Mouse (Mus musculus): ENCODE measurements around the gene Rasa3. TPM values are rescaled to one million over a fixed set of nuclear protein-coding genes. Genes with fewer than 3 reads are reported as not detected.

The Rasa3 gene
- polyA plus RNA-seq, 1 experiment: 67.0 TPM

DNA sequence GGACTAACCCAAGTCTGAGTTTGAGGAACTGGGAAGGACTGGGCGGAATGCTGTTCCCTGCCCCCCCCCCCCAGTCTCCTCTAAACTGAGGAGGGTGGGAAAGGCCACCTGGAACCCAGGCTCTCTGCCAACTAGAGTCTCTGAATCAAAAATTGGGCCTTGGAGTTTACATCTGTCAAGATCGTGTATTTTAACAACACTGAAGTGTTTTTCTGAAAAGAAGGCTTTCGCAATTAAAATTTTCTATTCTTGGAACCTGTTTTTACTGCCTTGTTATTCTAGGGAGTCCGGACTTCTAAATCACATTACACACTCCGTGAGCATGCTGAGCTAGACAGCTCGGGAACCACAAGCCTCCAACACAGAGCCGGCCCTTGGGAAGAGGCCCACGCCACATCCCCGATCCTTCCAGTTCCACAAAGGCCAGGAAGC lies 36.9 kb downstream of the Rasa3 start:
- no peaks in the 10 kb centered on the region for H3K27me3 ChIP-seq (ENCODE audit: control insufficient read depth, insufficient read depth, insufficient read length)
- no peak overlapping the region for H3ac ChIP-seq (ENCODE audit: control insufficient read depth, insufficient read length, low read depth)
- H3K79me3 ChIP-seq (ENCODE audit: low read depth): peaks cover 65% of the 10 kb centered on the region
- TF ChIP-seq USF1 (IDR thresholded peaks at IDR 0.05; ENCODE audit: low read depth): no peak
- no peak for TF ChIP-seq MYOG (IDR thresholded peaks at IDR 0.05; ENCODE audit: control insufficient read depth, extremely low read depth, insufficient read length)
- TF ChIP-seq FOSL1 (IDR thresholded peaks at IDR 0.05; ENCODE audit: insufficient read depth, low read length, poor library complexity, severe bottlenecking): no peak
- TF ChIP-seq CEBPB (IDR thresholded peaks at IDR 0.05; ENCODE audit: low read depth): no peak
- TF ChIP-seq MYOD1 (IDR thresholded peaks at IDR 0.05; ENCODE audit: control insufficient read depth, insufficient read length, low read depth): no peak
- no peak for TF ChIP-seq MAX (IDR thresholded peaks at IDR 0.05)
- TF ChIP-seq CTCF (IDR thresholded peaks at IDR 0.05; ENCODE audit: control insufficient read depth, insufficient read depth, insufficient read length): no peak
- peaks cover 88% of the 10 kb centered on the region for H3K79me2 ChIP-seq (ENCODE audit: control insufficient read depth, insufficient read depth)
- H3K4me3 ChIP-seq (ENCODE audit: insufficient read depth, poor library complexity, severe bottlenecking): no peak overlapping the region
- H3K36me3 ChIP-seq (ENCODE audit: control insufficient read depth, insufficient read depth): peaks cover 27% of the 10 kb centered on the region

DNA sequence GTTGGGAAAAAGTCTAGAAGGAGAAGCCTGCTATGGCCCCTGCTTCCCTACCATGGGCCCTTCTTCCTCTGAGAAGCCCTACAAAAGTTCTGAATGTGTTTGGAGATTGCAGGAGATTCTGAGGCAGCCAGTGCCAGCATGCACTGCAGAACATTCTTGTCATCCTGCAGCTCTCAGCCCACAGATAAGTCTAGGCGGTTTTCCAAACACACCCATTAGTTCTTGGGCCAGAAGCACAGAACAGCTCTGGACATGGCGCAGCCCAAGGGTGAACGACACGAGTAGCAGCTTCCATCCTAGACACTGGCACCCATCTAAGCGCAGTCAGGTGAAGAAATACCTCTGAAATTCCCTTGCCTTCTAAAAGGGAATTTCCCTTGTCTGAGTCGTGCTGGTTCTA lies 44.3 kb downstream of the Rasa3 start:
- H3K79me2 ChIP-seq (ENCODE audit: control insufficient read depth, insufficient read depth): peaks cover 86% of the 10 kb centered on the region
- H3K79me3 ChIP-seq (ENCODE audit: low read depth): peaks cover 47% of the 10 kb centered on the region
- TF ChIP-seq CEBPB (IDR thresholded peaks at IDR 0.05; ENCODE audit: low read depth): no peak
- no peak for TF ChIP-seq MYOG (IDR thresholded peaks at IDR 0.05; ENCODE audit: control insufficient read depth, extremely low read depth, insufficient read length)
- no peak for TF ChIP-seq FOSL1 (IDR thresholded peaks at IDR 0.05; ENCODE audit: insufficient read depth, low read length, poor library complexity, severe bottlenecking)
- no peak for TF ChIP-seq USF1 (IDR thresholded peaks at IDR 0.05; ENCODE audit: low read depth)
- H3K4me3 ChIP-seq (ENCODE audit: insufficient read depth, poor library complexity, severe bottlenecking): no peak overlapping the region
- H3ac ChIP-seq (ENCODE audit: control insufficient read depth, insufficient read length, low read depth): no peak overlapping the region
- peaks cover 68% of the 10 kb centered on the region for H3K36me3 ChIP-seq (ENCODE audit: control insufficient read depth, insufficient read depth)
- H3K27me3 ChIP-seq (ENCODE audit: control insufficient read depth, insufficient read depth, insufficient read length): no peaks in the 10 kb centered on the region

GRCm38 (mm10) chr8:13632309-13632708 lies 45.1 kb downstream of the Rasa3 start:
- no peak overlapping the region for H3ac ChIP-seq (ENCODE audit: control insufficient read depth, insufficient read length, low read depth)
- H3K4me3 ChIP-seq (ENCODE audit: insufficient read depth, poor library complexity, severe bottlenecking): no peak overlapping the region
- TF ChIP-seq MAX (IDR thresholded peaks at IDR 0.05) (no peak), FOSL1 (IDR thresholded peaks at IDR 0.05; ENCODE audit: insufficient read depth, low read length, poor library complexity, severe bottlenecking) (no peak), USF1 (IDR thresholded peaks at IDR 0.05; ENCODE audit: low read depth) (no peak), CEBPB (IDR thresholded peaks at IDR 0.05; ENCODE audit: low read depth) (no peak), MYOD1 (IDR thresholded peaks at IDR 0.05; ENCODE audit: control insufficient read depth, insufficient read length, low read depth) (no peak), MYOG (IDR thresholded peaks at IDR 0.05; ENCODE audit: control insufficient read depth, extremely low read depth, insufficient read length) (no peak), CTCF (IDR thresholded peaks at IDR 0.05; ENCODE audit: control insufficient read depth, insufficient read depth, insufficient read length) (no peak)
- peaks cover 75% of the 10 kb centered on the region for H3K36me3 ChIP-seq (ENCODE audit: control insufficient read depth, insufficient read depth)
- peaks cover 51% of the 10 kb centered on the region for H3K79me3 ChIP-seq (ENCODE audit: low read depth)
- H3K27me3 ChIP-seq (ENCODE audit: control insufficient read depth, insufficient read depth, insufficient read length): no peaks in the 10 kb centered on the region
- H3K79me2 ChIP-seq (ENCODE audit: control insufficient read depth, insufficient read depth): peaks cover 92% of the 10 kb centered on the region

DNA sequence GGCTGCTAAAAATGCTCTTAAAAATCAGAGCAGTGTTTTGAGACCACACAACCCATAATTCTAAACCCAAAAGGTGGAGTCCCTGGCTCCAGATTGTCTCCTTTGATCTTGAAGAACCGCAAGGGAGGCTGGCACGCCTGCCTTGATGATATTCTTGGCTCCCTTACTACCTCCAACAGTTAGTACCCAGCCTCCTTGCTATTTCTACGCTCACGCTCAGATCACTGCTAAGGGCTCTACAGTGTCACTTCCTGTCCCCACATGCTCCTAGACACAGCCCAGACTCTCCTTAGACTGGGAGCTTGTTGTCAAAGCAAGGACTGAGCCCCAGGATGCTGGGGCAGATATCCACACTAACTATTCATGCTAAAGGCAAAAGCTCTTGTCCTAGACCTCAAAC lies 46.6 kb downstream of the Rasa3 start:
- no peak overlapping the region for H3K4me3 ChIP-seq (ENCODE audit: insufficient read depth, poor library complexity, severe bottlenecking)
- no peaks in the 10 kb centered on the region for H3K27me3 ChIP-seq (ENCODE audit: control insufficient read depth, insufficient read depth, insufficient read length)
- H3ac ChIP-seq (ENCODE audit: control insufficient read depth, insufficient read length, low read depth): no peak overlapping the region
- H3K79me3 ChIP-seq (ENCODE audit: low read depth): peaks cover 49% of the 10 kb centered on the region
- peaks cover 79% of the 10 kb centered on the region for H3K36me3 ChIP-seq (ENCODE audit: control insufficient read depth, insufficient read depth)
- peaks cover 93% of the 10 kb centered on the region for H3K79me2 ChIP-seq (ENCODE audit: control insufficient read depth, insufficient read depth)
- TF ChIP-seq MYOD1 (IDR thresholded peaks at IDR 0.05; ENCODE audit: control insufficient read depth, insufficient read length, low read depth): no peak
- no peak for TF ChIP-seq CEBPB (IDR thresholded peaks at IDR 0.05; ENCODE audit: low read depth)
- no peak for TF ChIP-seq USF1 (IDR thresholded peaks at IDR 0.05; ENCODE audit: low read depth)
- TF ChIP-seq MAX (IDR thresholded peaks at IDR 0.05): no peak
- no peak for TF ChIP-seq CTCF (IDR thresholded peaks at IDR 0.05; ENCODE audit: control insufficient read depth, insufficient read depth, insufficient read length)
- no peak for TF ChIP-seq FOSL1 (IDR thresholded peaks at IDR 0.05; ENCODE audit: insufficient read depth, low read length, poor library complexity, severe bottlenecking)
- TF ChIP-seq MYOG (IDR thresholded peaks at IDR 0.05; ENCODE audit: control insufficient read depth, extremely low read depth, insufficient read length): no peak

- Histone ChIP-seq H3K27me3 (ENCODE audit: control insufficient read depth, insufficient read depth, insufficient read length) (no peaks in the 10 kb centered on the region), H3K36me3 (ENCODE audit: control insufficient read depth, insufficient read depth) (peaks cover 74% of the 10 kb centered on the region), H3K4me3 (ENCODE audit: insufficient read depth, poor library complexity, severe bottlenecking) (no peak overlapping the region), H3K79me3 (ENCODE audit: low read depth) (peaks cover 43% of the 10 kb centered on the region), H3ac (ENCODE audit: control insufficient read depth, insufficient read length, low read depth) (no peak overlapping the region), H3K79me2 (ENCODE audit: control insufficient read depth, insufficient read depth) (peaks cover 87% of the 10 kb centered on the region)
- TF ChIP-seq MYOG (IDR thresholded peaks at IDR 0.05; ENCODE audit: control insufficient read depth, extremely low read depth, insufficient read length) (no peak), MAX (IDR thresholded peaks at IDR 0.05) (no peak), CTCF (IDR thresholded peaks at IDR 0.05; ENCODE audit: control insufficient read depth, insufficient read depth, insufficient read length) (no peak), MYOD1 (IDR thresholded peaks at IDR 0.05; ENCODE audit: control insufficient read depth, insufficient read length, low read depth) (no peak), FOSL1 (IDR thresholded peaks at IDR 0.05; ENCODE audit: insufficient read depth, low read length, poor library complexity, severe bottlenecking) (no peak), USF1 (IDR thresholded peaks at IDR 0.05; ENCODE audit: low read depth) (no peak), CEBPB (IDR thresholded peaks at IDR 0.05; ENCODE audit: low read depth) (no peak)
These were observed 47.2 kb downstream of the Rasa3 start for GRCm38 (mm10) chr8:13630171-13630570.
